Mouse (Mus musculus) neural tube, embryonic 12.5 days (tissue): ENCODE results near the gene B3galt4. TPM values are rescaled to one million over a fixed set of nuclear protein-coding genes. Genes with fewer than 3 reads are reported as not detected.

Source experiments
- ATAC-seq: fragments of 200-750 bp; cut with Nextera tagmentation; 2 replicates; pipeline ENCODE4 v1.8.0; 2017; ENCODE audit warnings: low read depth, mild to moderate bottlenecking, moderate TSS enrichment, moderate library complexity; ENCODE audit not compliant: low FRiP score
- H3K27ac ChIP-seq: fragments of 300-500 bp; sonication (generic); 2 replicates; pipeline ENCODE4 v1.5.1; 2016
- H3K27me3 ChIP-seq: fragments of 300-500 bp; sonication (generic); replicated peaks from 2 replicates; pipeline ENCODE4 v1.6.1; 2016; ENCODE audit warnings: mild to moderate bottlenecking
- H3K36me3 ChIP-seq: fragments of 300-500 bp; sonication (generic); 2 replicates; pipeline ENCODE4 v1.6.1; 2016; ENCODE audit warnings: mild to moderate bottlenecking
- H3K4me1 ChIP-seq: fragments of 300-500 bp; sonication (generic); 2 replicates; pipeline ENCODE4 v1.6.1; 2016
- H3K4me2 ChIP-seq: fragments of 300-500 bp; sonication (generic); replicated peaks from 2 replicates; pipeline ENCODE4 v1.6.1; 2016; ENCODE audit warnings: mild to moderate bottlenecking
- H3K4me3 ChIP-seq: fragments of 300-500 bp; sonication (generic); 2 replicates; pipeline ENCODE4 v1.5.1; 2016
- H3K9ac ChIP-seq: fragments of 300-500 bp; sonication (generic); 2 replicates; pipeline ENCODE4 v1.6.1; 2016; ENCODE audit warnings: mild to moderate bottlenecking
- H3K9me3 ChIP-seq: fragments of 300-500 bp; sonication (generic); 2 replicates; pipeline ENCODE4 v1.6.1; 2016; ENCODE audit warnings: mild to moderate bottlenecking
- WGBS: fragments of 180-500 bp; shearing (Covaris S2); methylation state at CpG from one replicate; pipeline ENCODE4 v1.1.7; 2016; 5-methylcytosine and 5-hydroxymethylcytosine counted together
- polyA plus RNA-seq: library from polyadenylated mRNA; unstranded; fragments of >200 nt; fragmentation: Nextera tagmentation; extraction: Ambion mirVana; gene quantifications from 2 replicates; pipeline ENCODE4 v1.2.1, GENCODE M21; 2016

Gene B3galt4
- polyA plus RNA-seq, 1 experiment from 2014 or later: 8.3 TPM

DNA sequence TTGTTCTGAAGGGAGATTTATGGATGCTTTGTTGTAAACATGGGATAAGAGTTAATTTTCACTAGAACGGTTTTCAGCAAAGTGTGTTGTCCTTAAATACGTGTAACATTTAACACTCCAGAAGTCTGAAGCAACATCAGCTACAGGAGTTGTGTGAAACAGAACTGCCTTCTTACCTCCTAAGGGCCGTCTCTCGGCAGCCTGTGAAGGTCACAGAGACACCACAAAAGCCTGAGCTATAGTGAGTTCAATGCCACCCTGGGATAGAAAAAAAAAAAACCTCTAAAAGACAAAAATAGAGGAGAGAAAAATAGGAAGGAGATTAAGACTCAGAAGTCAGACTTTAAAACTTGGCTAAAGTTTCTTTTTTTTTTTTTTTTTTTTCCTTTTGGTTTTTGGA, 49.2 kb downstream of the B3galt4 start:
- Histone ChIP-seq H3K27ac (no peak overlapping the region), H3K4me1 (no peaks in the 10 kb centered on the region), H3K9me3 (no peaks in the 10 kb centered on the region), H3K4me3 (no peak overlapping the region), H3K4me2 (no peak overlapping the region), H3K36me3 (no peaks in the 10 kb centered on the region), H3K27me3 (no peaks in the 10 kb centered on the region), H3K9ac (no peak overlapping the region)
- no peak for ATAC-seq
- whole genome bisulfite sequencing: 46% methylated on average over 4 of the region's 4 CpGs

DNA sequence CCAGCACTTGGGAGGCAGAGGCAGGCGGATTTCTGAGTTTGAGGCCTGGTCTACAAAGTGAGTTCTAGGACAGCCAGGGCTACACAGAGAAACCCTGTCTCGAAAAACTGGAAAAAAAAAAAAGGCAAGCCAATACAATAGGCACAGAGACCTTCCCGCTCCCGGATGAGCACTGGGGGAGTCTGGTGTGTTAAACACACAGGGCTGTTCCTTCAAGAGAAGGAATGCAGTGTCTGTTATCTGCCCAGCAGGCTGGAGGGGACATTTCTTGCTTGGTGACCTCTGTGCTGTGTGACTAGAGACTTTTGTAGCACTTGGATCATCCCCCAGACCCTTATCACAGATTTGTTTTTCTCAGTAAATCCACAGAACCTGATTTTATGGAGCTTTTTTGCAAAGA, 49.6 kb downstream of the B3galt4 start:
- Histone ChIP-seq H3K27me3 (no peaks in the 10 kb centered on the region), H3K9me3 (no peaks in the 10 kb centered on the region), H3K4me3 (no peak overlapping the region), H3K36me3 (no peaks in the 10 kb centered on the region), H3K4me2 (no peak overlapping the region), H3K27ac (no peak overlapping the region), H3K9ac (no peak overlapping the region), H3K4me1 (no peaks in the 10 kb centered on the region)
- no peak for ATAC-seq
- 54% methylated on average over 4 of the region's 4 CpGs for WGBS

DNA sequence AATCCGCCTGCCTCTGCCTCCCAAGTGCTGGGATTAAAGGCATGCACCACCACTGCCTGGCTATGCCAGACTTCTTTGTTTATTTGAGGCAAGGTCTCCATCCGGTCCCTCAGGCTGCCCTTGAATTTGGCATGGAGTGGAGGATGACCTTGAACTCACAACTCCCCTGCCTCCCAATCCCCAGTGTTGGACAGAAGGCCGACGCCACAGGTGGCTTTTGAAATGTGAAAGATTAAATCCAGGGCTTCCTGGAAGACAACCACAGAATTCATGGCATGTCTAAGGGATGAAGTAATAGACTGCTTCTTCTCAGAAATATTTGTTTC, 50.3 kb downstream of the B3galt4 start:
- H3K4me1 ChIP-seq: no peaks in the 10 kb centered on the region
- no peak overlapping the region for H3K4me3 ChIP-seq
- H3K36me3 ChIP-seq: no peaks in the 10 kb centered on the region
- ATAC-seq: no peak
- no peak overlapping the region for H3K9ac ChIP-seq
- no peak overlapping the region for H3K27ac ChIP-seq
- 90% methylated on average over 4 of the region's 4 CpGs for WGBS
- no peaks in the 10 kb centered on the region for H3K9me3 ChIP-seq
- H3K4me2 ChIP-seq: no peak overlapping the region
- H3K27me3 ChIP-seq: no peaks in the 10 kb centered on the region

DNA sequence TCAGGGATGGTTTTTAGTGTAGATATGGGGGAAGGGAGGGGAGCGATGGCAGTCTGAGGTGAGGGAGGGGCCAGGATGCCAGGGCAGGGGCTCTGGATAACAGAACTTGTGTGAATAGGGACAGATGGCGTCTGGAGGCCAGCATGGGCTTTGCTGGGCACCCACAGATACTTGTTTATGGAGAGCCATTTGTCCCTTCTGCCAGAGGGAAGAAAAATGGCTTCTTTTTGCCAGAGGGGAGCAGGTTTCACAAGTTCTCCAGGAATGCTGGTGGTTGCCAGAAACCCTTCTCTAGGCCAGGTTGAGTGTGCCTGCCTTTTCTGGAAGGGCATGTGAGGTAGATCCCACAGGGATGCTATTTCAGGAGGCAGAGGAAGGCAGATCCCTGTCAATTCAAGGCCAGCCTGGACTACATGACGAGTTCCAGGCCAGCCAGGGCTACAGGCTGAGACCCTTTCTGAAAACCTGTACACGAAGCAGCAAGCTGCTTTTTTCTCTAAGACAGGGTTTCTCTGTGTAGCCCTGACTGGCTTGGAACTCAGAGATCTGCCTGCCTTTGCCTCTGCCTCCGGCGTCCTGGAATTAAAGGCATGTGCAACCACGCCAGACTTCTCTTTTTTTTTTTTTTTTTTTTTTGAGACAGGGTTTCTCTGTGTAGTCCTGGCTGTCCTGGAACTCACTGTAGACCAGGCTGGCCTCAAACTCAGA, 50.9 kb downstream of the B3galt4 start:
- 76% methylated on average over 7 of the region's 7 CpGs for WGBS
- no peaks in the 10 kb centered on the region for H3K4me1 ChIP-seq
- H3K27me3 ChIP-seq: no peaks in the 10 kb centered on the region
- no peaks in the 10 kb centered on the region for H3K36me3 ChIP-seq
- H3K4me3 ChIP-seq: no peak overlapping the region
- no peaks in the 10 kb centered on the region for H3K9me3 ChIP-seq
- H3K27ac ChIP-seq: no peak overlapping the region
- no peak overlapping the region for H3K9ac ChIP-seq
- ATAC-seq: no peak
- H3K4me2 ChIP-seq: no peak overlapping the region

Other genes starting within 250 kb of the B3galt4 start
- 55.7 and 61.1 TPM in 2 replicates for gene March2, start 232.8 kb downstream of the B3galt4 start, polyA plus RNA-seq
- gene Rab11b, start 191.0 kb downstream of the B3galt4 start, polyA plus RNA-seq: 412 and 463 TPM in 2 replicates
- 17.7 TPM in 2 replicates for gene Angptl4, start 169.7 kb downstream of the B3galt4 start, polyA plus RNA-seq
- gene Kank3, start 141.0 kb downstream of the B3galt4 start, polyA plus RNA-seq: 31.5 and 32.3 TPM in 2 replicates
- gene Rps28, start 126.9 kb downstream of the B3galt4 start, polyA plus RNA-seq: 672 and 679 TPM in 2 replicates
- 458 and 461 TPM in 2 replicates for gene Ndufa7, start 126.9 kb downstream of the B3galt4 start, polyA plus RNA-seq
- 59.3 and 61.8 TPM in 2 replicates for gene Cd320, start 108.4 kb downstream of the B3galt4 start, polyA plus RNA-seq
- not detected in 2 replicates for gene Gm7029, start 77.7 kb downstream of the B3galt4 start, polyA plus RNA-seq
- gene Kifc1, start 60.8 kb downstream of the B3galt4 start, polyA plus RNA-seq: 2.6 and 4.1 TPM in 2 replicates
- not detected in 2 replicates for gene Platr17, start 46.4 kb downstream of the B3galt4 start, polyA plus RNA-seq
- gene Daxx, start 42.1 kb downstream of the B3galt4 start, polyA plus RNA-seq: 60.3 and 62.1 TPM in 2 replicates
- 23.6 and 23.9 TPM in 2 replicates for gene Tapbp, start 35.6 kb downstream of the B3galt4 start, polyA plus RNA-seq
- 21.9 and 24.1 TPM in 2 replicates for gene Zbtb22, start 35.6 kb downstream of the B3galt4 start, polyA plus RNA-seq
- 64.3 and 68.1 TPM in 2 replicates for gene Rgl2, start 21.9 kb downstream of the B3galt4 start, polyA plus RNA-seq
- gene Pfdn6, start 11.1 kb downstream of the B3galt4 start, polyA plus RNA-seq: 184 and 191 TPM in 2 replicates
- 38.4 and 39.7 TPM in 2 replicates for gene Wdr46, start 10.8 kb downstream of the B3galt4 start, polyA plus RNA-seq
- 66.0 and 66.5 TPM in 2 replicates for gene Vps52, start 4.3 kb upstream of the B3galt4 start, polyA plus RNA-seq
- 914 and 923 TPM in 2 replicates for gene Rps18, start 4.5 kb upstream of the B3galt4 start, polyA plus RNA-seq
- 15.2 and 16.8 TPM in 2 replicates for gene H2-K1, start 48.9 kb upstream of the B3galt4 start, polyA plus RNA-seq
- 25.9 and 30.7 TPM in 2 replicates for gene Ring1, start 73.2 kb upstream of the B3galt4 start, polyA plus RNA-seq
- 61.3 and 70.6 TPM in 2 replicates for gene H2-Ke6, start 76.6 kb upstream of the B3galt4 start, polyA plus RNA-seq
- gene Slc39a7, start 80.2 kb upstream of the B3galt4 start, polyA plus RNA-seq: 172 and 173 TPM in 2 replicates
- gene Rxrb, start 80.3 kb upstream of the B3galt4 start, polyA plus RNA-seq: 65.2 and 69.1 TPM in 2 replicates
- gene Col11a2, start 87.9 kb upstream of the B3galt4 start, polyA plus RNA-seq: 5.7 and 6.3 TPM in 2 replicates
- gene H2-Oa, start 140.9 kb upstream of the B3galt4 start, polyA plus RNA-seq: 0.44 and 0.50 TPM in 2 replicates
- gene H2-DMa, start 168.1 kb upstream of the B3galt4 start, polyA plus RNA-seq: 12.3 and 15.0 TPM in 2 replicates
- 135 and 141 TPM in 2 replicates for gene Brd2, start 171.1 kb upstream of the B3galt4 start, polyA plus RNA-seq
- 0.17 and 0.23 TPM in 2 replicates for gene H2-DMb2, start 191.8 kb upstream of the B3galt4 start, polyA plus RNA-seq
- 0.23 and 0.47 TPM in 2 replicates for gene H2-DMb1, start 201.6 kb upstream of the B3galt4 start, polyA plus RNA-seq
- gene Tap1, start 236.1 kb upstream of the B3galt4 start, polyA plus RNA-seq: 1.3 and 1.9 TPM in 2 replicates
- gene Psmb9, start 236.3 kb upstream of the B3galt4 start, polyA plus RNA-seq: 0.57 and 1.0 TPM in 2 replicates
- 2.3 and 2.4 TPM in 2 replicates for gene Psmb8, start 246.2 kb upstream of the B3galt4 start, polyA plus RNA-seq